Mouse (Mus musculus) kidney, adult 18-20 months (tissue): Measurements from ENCODE around the gene Eps8l2.

Experiments used
- DNase-seq: peaks from one replicate; pipeline ENCODE4 v3.0.0; 2021

Eps8l2 gene

GRCm38 (mm10) chr7:141411667-141412066 lies 73.0 kb downstream of the Eps8l2 start:
- no peak for DNase-seq
